Mouse (Mus musculus) stomach, postnatal 0 days (tissue): ENCODE measurements around the gene Gtf2h5. TPM values are rescaled to one million over a fixed set of nuclear protein-coding genes. Genes with fewer than 3 reads are reported as not detected.

ENCODE experiments used
- ATAC-seq: fragments of 200-750 bp; cut with Nextera tagmentation; 2 replicates; pipeline ENCODE4 v1.8.0; 2017; ENCODE audit not compliant: low FRiP score, low TSS enrichment
- DNase-seq: peaks from one replicate; pipeline ENCODE4 v3.0.0-alpha.2; 2016; ENCODE audit warnings: low spot score
- H3K27ac ChIP-seq: fragments of 300-500 bp; sonication (generic); replicated peaks from 2 replicates; pipeline ENCODE4 v1.5.1; 2014; ENCODE audit warnings: mild to moderate bottlenecking, control low read depth
- H3K27me3 ChIP-seq: fragments of 300-500 bp; sonication (generic); 2 replicates; pipeline ENCODE4 v1.6.1; 2014; ENCODE audit warnings: low read length; ENCODE audit not compliant: control insufficient read depth, insufficient read depth
- H3K36me3 ChIP-seq: fragments of 300-500 bp; sonication (generic); 2 replicates; pipeline ENCODE4 v1.6.1; 2014; ENCODE audit warnings: low read length, mixed read lengths; ENCODE audit not compliant: control insufficient read depth, insufficient read depth
- H3K4me1 ChIP-seq: fragments of 300-500 bp; sonication (generic); replicated peaks from 2 replicates; pipeline ENCODE4 v1.6.1; 2014; ENCODE audit warnings: antibody characterized with exemption; ENCODE audit not compliant: control insufficient read depth, insufficient read depth
- H3K4me2 ChIP-seq: fragments of 300-500 bp; sonication (generic); replicated peaks from 2 replicates; pipeline ENCODE4 v1.6.1; 2014; ENCODE audit warnings: low read depth, mild to moderate bottlenecking, control low read depth, moderate library complexity
- H3K4me3 ChIP-seq: fragments of 300-500 bp; sonication (generic); 2 replicates; pipeline ENCODE4 v1.5.1; 2014; ENCODE audit warnings: low read depth, low read length, control low read depth
- H3K9ac ChIP-seq: fragments of 300-500 bp; sonication (generic); 2 replicates; pipeline ENCODE4 v1.6.1; 2014; ENCODE audit warnings: mild to moderate bottlenecking, low read length, control low read depth, mixed read lengths
- H3K9me3 ChIP-seq: fragments of 300-500 bp; sonication (generic); 2 replicates; pipeline ENCODE4 v1.6.1; 2016; ENCODE audit warnings: low read length; ENCODE audit not compliant: control insufficient read depth
- CTCF ChIP-seq: IDR thresholded peaks from 2 replicates; pipeline ENCODE4 v1.5.1; 2016; ENCODE audit warnings: antibody characterized with exemption, low read depth, mild to moderate bottlenecking, moderate library complexity
- EP300 ChIP-seq: optimal IDR thresholded peaks from 2 replicates; pipeline ENCODE3; 2016; ENCODE audit warnings: antibody characterized with exemption
- WGBS: fragments of 180-500 bp; shearing (Covaris S2); extraction: QIAGEN DNeasy Blood & Tissue Kit; methylation state at CpG from one replicate; pipeline ENCODE4 v1.1.7; 2014; 5-methylcytosine and 5-hydroxymethylcytosine counted together
- polyA plus RNA-seq: library from polyadenylated mRNA; unstranded; fragments of >200 nt; fragmentation: Nextera tagmentation; extraction: Ambion mirVana; gene quantifications from 2 replicates; pipeline ENCODE4 v1.2.1, GENCODE M21; 2015

The Gtf2h5 gene
- 128 and 141 TPM in 2 replicates for polyA plus RNA-seq

- under 1% methylated on average over 68 of the region's 70 CpGs for WGBS
- Histone ChIP-seq H3K9ac (peak within 1 kb of the TSS; percentile 87), H3K4me1 (no peaks in the 10 kb centered on the region), H3K4me3 (peak within 1 kb of the TSS; percentile 86), H3K4me2 (peak within 1 kb of the TSS; percentile 83), H3K36me3 (peaks cover 6% of the 10 kb centered on the region; the same call in 1 of the 2 replicates), H3K27me3 (no peaks in the 10 kb centered on the region), H3K27ac (peak within 1 kb of the TSS; percentile 91), H3K9me3 (no peaks in the 10 kb centered on the region)
- TF ChIP-seq CTCF (peak; percentile 30; the same call in 1 of the 2 replicates), EP300 (no peak)
- ATAC-seq (peak; percentile 99), DNase-seq (peak; percentile 98)
Measured at GRCm38 (mm10) chr17:6079287-6080122, at the start of gene Gtf2h5, which contains the start of gene Serac1. Gene Gtf2h5 (plus strand): TSS chr17:6079786. Gene Serac1 (minus strand): TSS chr17:6079741.

DNA sequence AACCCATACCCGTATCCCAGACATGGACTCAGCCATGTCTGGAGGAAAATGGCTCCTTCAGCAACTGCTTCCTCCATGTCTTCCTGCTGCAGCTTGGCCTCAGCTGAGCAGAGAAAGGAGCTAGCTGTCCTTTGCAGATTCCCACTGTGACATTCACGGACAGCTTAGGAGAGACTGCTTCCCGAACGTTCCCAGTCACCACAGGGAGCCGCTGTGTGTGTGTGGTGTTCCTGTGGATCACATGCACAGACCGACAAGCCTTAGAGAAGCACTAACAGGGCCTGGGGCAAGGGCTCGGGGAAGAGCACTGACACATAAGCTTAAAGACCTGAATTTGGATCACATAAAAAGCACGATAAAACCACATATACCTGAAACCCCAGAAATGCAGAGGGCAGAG, 43.9 kb upstream of the Gtf2h5 start:
- Histone ChIP-seq H3K36me3 (peaks cover 12% of the 10 kb centered on the region), H3K4me1 (no peaks in the 10 kb centered on the region), H3K9me3 (no peaks in the 10 kb centered on the region), H3K27me3 (no peaks in the 10 kb centered on the region), H3K9ac (no peak overlapping the region), H3K27ac (no peak overlapping the region), H3K4me2 (no peak overlapping the region), H3K4me3 (no peak overlapping the region)
- WGBS = 67% methylated on average over 8 of the region's 8 CpGs
- no peak for TF ChIP-seq EP300
- TF ChIP-seq CTCF = no peak
- no peak for DNase-seq
- ATAC-seq = no peak

- no peak overlapping the region for H3K27ac ChIP-seq
- DNase-seq = peak; percentile 42
Measured at GRCm38 (mm10) chr17:6036458-6036857, 43.1 kb upstream of the Gtf2h5 start.

DNA sequence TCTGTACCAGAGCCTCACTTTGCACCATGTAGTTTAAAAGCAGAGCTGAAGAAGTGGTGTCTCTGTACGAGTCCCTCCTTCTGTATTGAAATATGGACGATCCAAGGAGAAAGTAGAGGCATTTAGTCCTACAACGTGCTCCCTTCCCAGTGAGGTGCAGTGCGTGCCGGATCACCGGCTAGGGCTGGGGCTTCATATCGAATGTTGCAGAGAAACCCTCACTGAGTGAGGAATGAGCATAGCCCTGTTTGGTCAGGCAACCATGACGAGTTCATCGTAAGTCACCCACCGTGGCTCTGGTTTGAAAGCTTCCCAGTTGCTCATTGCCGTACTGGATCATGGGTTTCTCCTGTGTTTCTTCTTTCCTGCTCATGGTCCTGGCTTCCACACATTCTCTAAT, 42.7 kb upstream of the Gtf2h5 start:
- H3K9ac ChIP-seq = no peak overlapping the region
- DNase-seq = no peak
- WGBS = 90% methylated on average over 11 of the region's 11 CpGs

More at GRCm38 (mm10) chr17:6036458-6036857, 43.1 kb upstream of the Gtf2h5 start:
- TF ChIP-seq EP300 = no peak
- TF ChIP-seq CTCF = no peak
- Histone ChIP-seq H3K4me3 (no peak overlapping the region), H3K27me3 (no peaks in the 10 kb centered on the region), H3K4me1 (no peaks in the 10 kb centered on the region), H3K9me3 (no peaks in the 10 kb centered on the region), H3K9ac (no peak overlapping the region), H3K36me3 (peaks cover 12% of the 10 kb centered on the region), H3K4me2 (no peak overlapping the region)
- 81% methylated on average over 8 of the region's 8 CpGs for WGBS
- peak; percentile 65 for ATAC-seq

DNA sequence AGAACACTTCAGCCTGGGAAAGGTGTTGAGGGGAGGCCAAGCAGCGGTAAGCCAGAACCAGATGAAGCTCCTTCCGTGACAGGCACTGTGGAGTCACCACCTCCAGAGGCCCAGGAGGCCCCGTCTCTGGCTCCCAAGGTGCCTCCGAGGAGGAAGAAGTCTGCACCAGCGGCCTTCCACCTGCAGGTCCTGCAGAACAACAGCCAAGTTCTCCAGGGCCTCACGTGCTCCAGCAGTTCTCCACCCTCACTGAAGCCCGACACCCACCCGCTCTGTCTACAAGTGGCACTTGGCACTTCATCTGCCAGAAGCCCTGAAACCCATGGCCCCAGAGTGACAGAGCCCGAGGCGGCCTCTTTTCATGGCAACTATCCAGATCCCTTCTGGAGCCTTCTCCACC, 42.1 kb upstream of the Gtf2h5 start:
- H3K27me3 ChIP-seq = no peaks in the 10 kb centered on the region
- H3K4me3 ChIP-seq = no peak overlapping the region
- H3K4me1 ChIP-seq = no peaks in the 10 kb centered on the region
- H3K27ac ChIP-seq = no peak overlapping the region
- H3K4me2 ChIP-seq = no peak overlapping the region
- WGBS = 73% methylated on average over 10 of the region's 10 CpGs
- ATAC-seq = peak; percentile 43; the same call in 1 of the 2 replicates
- H3K36me3 ChIP-seq = peaks cover 10% of the 10 kb centered on the region
- H3K9ac ChIP-seq = no peak overlapping the region
- no peaks in the 10 kb centered on the region for H3K9me3 ChIP-seq
- DNase-seq = peak; percentile 45
- TF ChIP-seq EP300 (no peak), CTCF (no peak)

More for the DNA sequence above, 42.7 kb upstream of the Gtf2h5 start:
- Histone ChIP-seq H3K4me2 (no peak overlapping the region), H3K4me1 (no peaks in the 10 kb centered on the region), H3K27ac (no peak overlapping the region), H3K4me3 (no peak overlapping the region), H3K27me3 (no peaks in the 10 kb centered on the region), H3K36me3 (peaks cover 12% of the 10 kb centered on the region), H3K9me3 (no peaks in the 10 kb centered on the region)
- TF ChIP-seq EP300 (no peak), CTCF (no peak)
- peak; percentile 8; the same call in 1 of the 2 replicates for ATAC-seq

DNA sequence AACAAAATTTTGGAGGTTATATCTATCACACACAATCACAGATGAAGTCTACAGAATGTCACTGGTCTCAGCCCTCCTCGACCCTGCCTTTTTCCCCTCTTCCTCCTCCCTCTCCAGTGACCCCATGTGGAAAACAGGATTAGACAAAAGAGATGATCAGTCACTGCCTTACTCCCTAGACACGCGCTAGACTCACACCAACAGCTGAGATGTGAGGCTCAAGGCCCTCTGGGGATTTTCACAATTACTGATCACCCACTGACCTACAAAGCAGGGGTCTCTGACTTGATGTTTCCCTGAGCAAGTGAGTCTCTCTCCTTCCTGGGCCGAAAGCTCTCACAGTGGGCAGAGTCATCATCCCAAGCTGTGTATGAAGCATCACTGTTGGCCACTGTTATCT, 26.8 kb upstream of the Gtf2h5 start:
- no peaks in the 10 kb centered on the region for H3K4me1 ChIP-seq
- no peaks in the 10 kb centered on the region for H3K27me3 ChIP-seq
- TF ChIP-seq EP300 (no peak), CTCF (no peak)
- no peak overlapping the region for H3K4me3 ChIP-seq
- DNase-seq = no peak
- no peak for ATAC-seq
- H3K4me2 ChIP-seq = no peak overlapping the region
- WGBS = 67% methylated on average over 4 of the region's 4 CpGs
- H3K27ac ChIP-seq = no peak overlapping the region
- H3K9me3 ChIP-seq = no peaks in the 10 kb centered on the region
- no peak overlapping the region for H3K9ac ChIP-seq
- H3K36me3 ChIP-seq = peaks cover 4% of the 10 kb centered on the region; the same call in 1 of the 2 replicates
